Mouse (Mus musculus) lung, postnatal 0 days (tissue): Measurements from ENCODE around the gene Znrd1.

ENCODE experiments used
- CTCF ChIP-seq: IDR thresholded peaks from 2 replicates; pipeline ENCODE4 v1.5.1; 2016; ENCODE audit warnings: antibody characterized with exemption, mild to moderate bottlenecking
- EP300 ChIP-seq: IDR thresholded peaks from 2 replicates; pipeline ENCODE4 v1.6.1; 2016; ENCODE audit warnings: antibody characterized with exemption, mild to moderate bottlenecking, control low read depth

DNA sequence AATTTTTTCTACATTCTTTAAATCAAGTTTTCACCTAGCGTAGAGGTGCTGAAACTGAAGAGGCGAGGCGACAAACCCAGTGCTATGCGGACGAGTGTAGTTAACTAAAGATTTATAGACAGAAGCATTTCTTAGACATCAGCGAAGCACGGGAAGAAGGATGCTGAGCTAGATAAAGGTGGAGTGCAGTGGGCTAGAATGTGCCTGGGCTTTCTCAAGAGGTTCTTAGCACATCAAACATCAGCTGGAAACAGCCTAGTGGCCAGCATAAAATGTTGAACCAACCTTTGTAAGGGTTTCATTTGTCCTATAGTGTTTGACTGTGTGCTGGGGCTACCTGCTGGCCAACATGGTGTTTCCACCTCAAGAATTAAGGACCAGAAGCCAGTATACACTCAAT lies 42.5 kb upstream of the Znrd1 start, which contains the start of gene Zfp57:
- TF ChIP-seq CTCF (no peak), EP300 (no peak)
